Mouse (Mus musculus) gastrocnemius, postnatal 14 days (tissue): Measurements from ENCODE around the gene Ctsa. TPM values are rescaled to one million over a fixed set of nuclear protein-coding genes. Genes with fewer than 3 reads are reported as not detected.
A peak's percentile ranks its signal among the peaks of the same experiment; 100 is the strongest.
"Not testable (repeated sequence)": the region's sequence is repeated elsewhere in the genome, so short reads cannot be mapped to it uniquely, and the experiment has no call there.

ENCODE experiments used
- DNase-seq: peaks from one replicate; pipeline ENCODE4 v3.0.0; 2021; ENCODE audit warnings: mixed read lengths
- intact Hi-C: fragments of 180-260 bp; cut with DNase I; formaldehyde crosslinking; loops from one replicate; pipeline ENCODE4 v1.15.1; 2025; ENCODE audit warnings: low total_unique reads
- total RNA-seq, 2 experiments: library from RNA; stranded (reverse); gene quantifications; 2 replicates each; pipeline ENCODE4 v1.2.3; 2021

Gene Ctsa
- total RNA-seq, 2 experiments from 2014 or later = 51.4 to 55.2 TPM

GRCm38 (mm10) chr2:164867566-164867965 is 34.9 kb downstream of the Ctsa start:
- intact Hi-C loops = no loop called here
- no peak for DNase-seq

- DNase-seq = no peak
Observed at GRCm38 (mm10) chr2:164868491-164868890, 35.8 kb downstream of the Ctsa start.

GRCm38 (mm10) chr2:164871602-164872303 is 39.1 kb downstream of the Ctsa start:
- no peak for DNase-seq
- intact Hi-C loops = loop anchor here (5.0 kb wide), 1 partner anchor 34 kb away; no protein-coding TSS in a partner anchor

More at GRCm38 (mm10) chr2:164868491-164868890, 35.8 kb downstream of the Ctsa start:
- intact Hi-C loops = no loop called here

- intact Hi-C loops = loop anchor here (5.0 kb wide), 1 partner anchor 36 kb away; no protein-coding TSS in a partner anchor
- no peak for DNase-seq
Observed at GRCm38 (mm10) chr2:164873621-164874020, 40.9 kb downstream of the Ctsa start.

GRCm38 (mm10) chr2:164874239-164874769 is 41.6 kb downstream of the Ctsa start:
- no peak for DNase-seq
- intact Hi-C loops = loop anchor here (5.0 kb wide), 1 partner anchor 37 kb away; no protein-coding TSS in a partner anchor

- DNase-seq, intact Hi-C loops: not testable (repeated sequence)
Observed at GRCm38 (mm10) chr2:164875648-164876047, 43.0 kb downstream of the Ctsa start.

GRCm38 (mm10) chr2:164877376-164878215 is 44.9 kb downstream of the Ctsa start:
- DNase-seq, intact Hi-C loops: not testable (repeated sequence)

GRCm38 (mm10) chr2:164878509-164879227 is 46.0 kb downstream of the Ctsa start:
- DNase-seq = peak; percentile 73
- intact Hi-C loops = no loop called here

- intact Hi-C loops = no loop called here
- DNase-seq = peak; percentile 91
Observed at GRCm38 (mm10) chr2:164879228-164879567, 46.5 kb downstream of the Ctsa start, which contains the start of gene Pcif1. Gene Pcif1, plus strand, starts transcription at chr2:164879304.

GRCm38 (mm10) chr2:164879568-164880277 is 47.0 kb downstream of the Ctsa start:
- DNase-seq = peak; percentile 93

GRCm38 (mm10) chr2:164882619-164883018 is 49.9 kb downstream of the Ctsa start:
- no peak for DNase-seq
- intact Hi-C loops = no loop called here

More at GRCm38 (mm10) chr2:164879568-164880277, 47.0 kb downstream of the Ctsa start:
- intact Hi-C loops = no loop called here

GRCm38 (mm10) chr2:164885788-164886187 is 53.1 kb downstream of the Ctsa start:
- intact Hi-C loops = no loop called here
- peak; percentile 80 for DNase-seq

GRCm38 (mm10) chr2:164886617-164887016 is 53.9 kb downstream of the Ctsa start:
- intact Hi-C loops = no loop called here
- no peak for DNase-seq

- intact Hi-C loops = no loop called here
- no peak for DNase-seq
Observed at GRCm38 (mm10) chr2:164888996-164889395, 56.3 kb downstream of the Ctsa start.

GRCm38 (mm10) chr2:164889960-164890359 is 57.3 kb downstream of the Ctsa start:
- DNase-seq = no peak
- intact Hi-C loops = loop anchor here (10.0 kb wide), 1 partner anchor 55 kb away; the partner anchor contains the start of genes Ctsa and Neurl2
